Mouse (Mus musculus) lung, embryonic 16.5 days (tissue): Measurements from ENCODE around the gene Tbc1d22b. TPM values are rescaled to one million over a fixed set of nuclear protein-coding genes. Genes with fewer than 3 reads are reported as not detected.
A peak's percentile ranks its signal among the peaks of the same experiment; 100 is the strongest.

ENCODE experiments used
- ATAC-seq: fragments of 200-750 bp; cut with Nextera tagmentation; 2 replicates; pipeline ENCODE4 v1.8.0; 2017; ENCODE audit warnings: low read depth, mild to moderate bottlenecking, moderate library complexity
- H3K27ac ChIP-seq: fragments of 300-500 bp; sonication (generic); 2 replicates; pipeline ENCODE4 v1.5.1; 2014; ENCODE audit warnings: mild to moderate bottlenecking, control low read depth, low read length
- H3K27me3 ChIP-seq: fragments of 300-500 bp; sonication (generic); 2 replicates; pipeline ENCODE4 v1.6.1; 2014; ENCODE audit warnings: low read depth, low read length, mixed read lengths; ENCODE audit not compliant: control insufficient read depth, insufficient read depth
- H3K36me3 ChIP-seq: fragments of 300-500 bp; sonication (generic); 2 replicates; pipeline ENCODE4 v1.6.1; 2014; ENCODE audit warnings: low read length; ENCODE audit not compliant: control insufficient read depth, insufficient read depth
- H3K4me1 ChIP-seq: fragments of 300-500 bp; sonication (generic); replicated peaks from 2 replicates; pipeline ENCODE4 v1.6.1; 2014; ENCODE audit warnings: low read length, mixed read lengths; ENCODE audit not compliant: control insufficient read depth, insufficient read depth
- H3K4me2 ChIP-seq: fragments of 300-500 bp; sonication (generic); 2 replicates; pipeline ENCODE4 v1.6.1; 2014; ENCODE audit warnings: low read depth, low read length, control low read depth
- H3K4me3 ChIP-seq: fragments of 300-500 bp; sonication (generic); 2 replicates; pipeline ENCODE4 v1.5.1; 2014; ENCODE audit warnings: mild to moderate bottlenecking, low read length, control low read depth
- H3K9ac ChIP-seq: fragments of 300-500 bp; sonication (generic); 2 replicates; pipeline ENCODE4 v1.6.1; 2014; ENCODE audit warnings: low read length, control low read depth
- H3K9me3 ChIP-seq: fragments of 300-500 bp; sonication (generic); 2 replicates; pipeline ENCODE4 v1.6.1; 2016; ENCODE audit warnings: low read length; ENCODE audit not compliant: control insufficient read depth
- WGBS: fragments of 180-500 bp; shearing (Covaris S2); extraction: QIAGEN DNeasy Blood & Tissue Kit; methylation state at CpG from one replicate; pipeline ENCODE4 v1.1.7; 2014; 5-methylcytosine and 5-hydroxymethylcytosine counted together
- polyA plus RNA-seq: library from polyadenylated mRNA; unstranded; fragments of >200 nt; fragmentation: Nextera tagmentation; extraction: Ambion mirVana; gene quantifications from 2 replicates; pipeline ENCODE4 v1.2.1, GENCODE M21; 2015

Gene Tbc1d22b
- polyA plus RNA-seq, 1 experiment from 2014 or later: 14.9 TPM

DNA sequence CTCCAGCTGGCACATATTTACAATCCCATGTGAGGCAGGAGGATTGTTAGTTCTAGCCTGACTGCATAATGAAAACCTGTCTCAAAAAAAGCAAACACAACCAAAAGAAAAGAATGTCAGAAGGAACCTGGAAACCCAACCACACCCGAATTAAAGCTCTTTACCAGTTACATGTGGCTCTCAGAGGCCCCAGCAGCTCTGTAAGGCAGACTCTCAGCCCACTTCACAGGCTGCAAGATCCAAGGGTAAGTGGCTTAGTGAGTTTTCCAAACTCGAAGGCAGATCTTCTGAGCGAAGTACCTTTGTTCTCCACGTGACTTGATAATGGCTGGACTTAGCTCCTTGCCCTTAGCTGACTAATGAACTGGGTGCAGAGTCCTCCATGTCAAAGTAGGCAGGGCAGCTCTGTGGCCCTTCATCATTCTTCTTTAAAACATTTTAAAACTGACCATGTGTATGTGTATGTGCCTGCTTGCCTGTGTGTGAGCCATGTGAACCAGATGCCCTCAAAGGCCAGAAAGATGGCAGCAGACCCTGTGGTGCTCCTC lies 30.1 kb downstream of the Tbc1d22b start:
- Histone ChIP-seq H3K4me2 (no peak overlapping the region), H3K27me3 (no peaks in the 10 kb centered on the region), H3K36me3 (peaks cover 19% of the 10 kb centered on the region), H3K4me3 (no peak overlapping the region), H3K4me1 (no peaks in the 10 kb centered on the region), H3K9me3 (no peaks in the 10 kb centered on the region), H3K9ac (no peak overlapping the region), H3K27ac (peak overlapping the region; percentile 74)
- WGBS: 59% methylated on average over 4 of the region's 4 CpGs
- ATAC-seq: peak; percentile 80

DNA sequence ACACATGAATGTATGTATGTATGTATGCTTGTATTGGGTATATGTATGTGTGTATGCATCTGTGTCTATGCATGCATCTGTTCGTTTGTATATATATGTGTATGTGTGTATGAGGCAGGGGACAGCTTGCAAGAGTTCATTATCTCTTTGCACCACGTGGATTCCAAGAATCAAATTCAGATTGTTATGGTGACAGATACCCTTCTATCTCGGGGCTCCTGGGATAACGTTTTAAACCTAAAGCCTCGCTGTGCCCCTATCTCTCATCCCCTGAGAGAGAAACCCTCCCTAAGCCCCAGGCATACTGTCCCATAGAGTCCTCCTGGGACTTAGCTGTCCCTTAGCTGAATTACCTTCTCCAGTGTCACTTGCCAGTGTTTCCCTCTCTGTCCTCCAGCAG lies 34.0 kb downstream of the Tbc1d22b start:
- Histone ChIP-seq H3K27me3 (no peaks in the 10 kb centered on the region), H3K27ac (no peak overlapping the region), H3K4me3 (no peak overlapping the region), H3K4me1 (no peaks in the 10 kb centered on the region), H3K9me3 (no peaks in the 10 kb centered on the region), H3K9ac (no peak overlapping the region), H3K4me2 (no peak overlapping the region), H3K36me3 (peaks cover 7% of the 10 kb centered on the region)
- WGBS: 73% methylated on average over 5 of the region's 5 CpGs
- ATAC-seq: no peak

DNA sequence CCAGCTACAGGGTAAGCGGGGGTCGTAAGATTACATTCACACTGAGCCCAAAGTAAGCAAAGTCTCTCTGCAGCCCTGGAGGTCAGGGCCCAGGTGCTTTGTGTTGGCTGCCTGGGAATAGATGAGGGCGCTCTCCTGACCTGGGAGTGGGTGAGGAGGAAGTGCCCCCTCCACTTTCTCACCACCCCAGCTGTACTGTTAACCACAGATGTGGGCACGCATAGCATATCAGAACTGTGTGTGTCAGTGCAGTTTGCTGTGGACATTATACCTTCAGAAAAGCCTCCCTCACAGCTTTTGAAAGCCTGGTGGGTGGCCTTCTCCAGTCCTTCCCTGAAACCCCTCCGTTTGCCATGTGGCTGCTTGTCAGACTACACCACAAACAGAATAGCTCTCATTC lies 34.7 kb downstream of the Tbc1d22b start:
- Histone ChIP-seq H3K4me3 (no peak overlapping the region), H3K9ac (no peak overlapping the region), H3K4me1 (peaks cover 6% of the 10 kb centered on the region), H3K9me3 (no peaks in the 10 kb centered on the region), H3K4me2 (no peak overlapping the region), H3K36me3 (peaks cover 4% of the 10 kb centered on the region), H3K27ac (no peak overlapping the region), H3K27me3 (no peaks in the 10 kb centered on the region)
- 62% methylated on average over 5 of the region's 5 CpGs for WGBS
- no peak for ATAC-seq

DNA sequence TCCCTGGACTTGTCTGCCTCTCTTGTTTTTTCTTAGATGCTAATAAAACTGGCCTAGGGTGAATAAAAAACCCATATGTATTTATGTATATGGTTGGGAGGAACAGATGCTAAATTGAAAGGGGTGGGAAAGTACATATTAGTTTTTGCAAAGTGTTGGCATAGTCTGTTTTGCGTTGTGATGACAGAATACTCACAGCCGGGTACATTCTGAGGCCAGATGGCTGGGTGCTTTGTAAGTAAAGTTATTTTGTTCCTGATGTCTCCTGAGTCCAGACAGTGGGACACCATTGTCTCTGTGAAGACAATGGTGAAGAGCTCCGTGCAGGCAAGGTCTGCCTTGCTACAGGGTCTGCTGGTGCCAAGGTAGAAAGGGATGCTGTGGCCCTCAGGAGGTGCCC lies 35.2 kb downstream of the Tbc1d22b start:
- Histone ChIP-seq H3K9me3 (no peaks in the 10 kb centered on the region), H3K4me3 (no peak overlapping the region), H3K4me1 (peaks cover 10% of the 10 kb centered on the region), H3K27ac (no peak overlapping the region), H3K4me2 (no peak overlapping the region), H3K9ac (no peak overlapping the region), H3K27me3 (no peaks in the 10 kb centered on the region), H3K36me3 (peaks cover 4% of the 10 kb centered on the region)
- ATAC-seq: no peak
- 67% methylated on average over 3 of the region's 3 CpGs for WGBS

GRCm38 (mm10) chr17:29585446-29585845 lies 35.9 kb downstream of the Tbc1d22b start:
- ATAC-seq: no peak
- no peak overlapping the region for H3K9ac ChIP-seq
- no peak overlapping the region for H3K27ac ChIP-seq
- peaks cover 12% of the 10 kb centered on the region for H3K4me1 ChIP-seq
- no peaks in the 10 kb centered on the region for H3K27me3 ChIP-seq
- H3K9me3 ChIP-seq: no peaks in the 10 kb centered on the region
- no peak overlapping the region for H3K4me3 ChIP-seq
- 77% methylated on average over 6 of the region's 6 CpGs for WGBS
- H3K4me2 ChIP-seq: no peak overlapping the region
- H3K36me3 ChIP-seq: peaks cover 4% of the 10 kb centered on the region

- no peak overlapping the region for H3K4me3 ChIP-seq
- no peaks in the 10 kb centered on the region for H3K27me3 ChIP-seq
- H3K27ac ChIP-seq: no peak overlapping the region
- H3K4me2 ChIP-seq: no peak overlapping the region
- no peak overlapping the region for H3K9ac ChIP-seq
- no peak for ATAC-seq
- peaks cover under 1% of the 10 kb centered on the region; the same call in 1 of the 2 replicates for H3K36me3 ChIP-seq
- H3K4me1 ChIP-seq: peaks cover 12% of the 10 kb centered on the region
- no peaks in the 10 kb centered on the region for H3K9me3 ChIP-seq
- WGBS: 77% methylated on average over 9 of the region's 9 CpGs
Observed at GRCm38 (mm10) chr17:29586921-29587320, 37.3 kb downstream of the Tbc1d22b start.

- peak; percentile 86 for ATAC-seq
- 39% methylated on average over 11 of the region's 11 CpGs for WGBS
- Histone ChIP-seq H3K27me3 (no peaks in the 10 kb centered on the region), H3K27ac (peak overlapping the region; percentile 70), H3K9ac (no peak overlapping the region), H3K4me1 (peaks cover 12% of the 10 kb centered on the region), H3K4me2 (no peak overlapping the region), H3K36me3 (no peaks in the 10 kb centered on the region), H3K4me3 (no peak overlapping the region), H3K9me3 (no peaks in the 10 kb centered on the region)
Observed at GRCm38 (mm10) chr17:29589221-29589898, 39.8 kb downstream of the Tbc1d22b start.

- H3K27ac ChIP-seq: no peak overlapping the region
- ATAC-seq: no peak
- H3K27me3 ChIP-seq: no peaks in the 10 kb centered on the region
- WGBS: 81% methylated on average over 15 of the region's 15 CpGs
- H3K9ac ChIP-seq: no peak overlapping the region
- H3K36me3 ChIP-seq: peaks cover 21% of the 10 kb centered on the region
- no peaks in the 10 kb centered on the region for H3K4me1 ChIP-seq
- H3K4me2 ChIP-seq: no peak overlapping the region
- no peaks in the 10 kb centered on the region for H3K9me3 ChIP-seq
- H3K4me3 ChIP-seq: no peak overlapping the region
Observed at GRCm38 (mm10) chr17:29595891-29596770, 46.5 kb downstream of the Tbc1d22b start.

DNA sequence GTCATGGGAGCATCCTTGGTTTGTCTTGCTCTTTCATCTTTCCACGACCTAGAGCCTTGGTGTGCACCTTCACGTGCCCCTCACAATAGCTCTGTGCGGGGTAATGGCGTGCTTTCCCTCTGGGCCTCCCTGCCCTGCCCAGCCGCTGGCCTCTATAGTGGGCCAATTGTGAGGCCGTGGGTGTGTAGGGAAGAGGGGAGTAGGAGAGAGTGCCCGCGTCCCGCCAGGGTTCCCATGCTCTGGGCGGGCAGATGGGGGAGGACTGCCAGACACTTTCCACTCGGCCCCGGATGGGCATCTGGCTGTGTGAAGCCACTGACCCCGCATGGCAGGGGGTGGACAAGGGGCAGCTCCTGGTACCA lies 47.2 kb downstream of the Tbc1d22b start:
- Histone ChIP-seq H3K36me3 (peaks cover 21% of the 10 kb centered on the region), H3K4me3 (no peak overlapping the region), H3K9ac (no peak overlapping the region), H3K27ac (no peak overlapping the region), H3K9me3 (no peaks in the 10 kb centered on the region), H3K4me1 (no peaks in the 10 kb centered on the region), H3K4me2 (no peak overlapping the region), H3K27me3 (no peaks in the 10 kb centered on the region)
- no peak for ATAC-seq
- 84% methylated on average over 13 of the region's 13 CpGs for WGBS
